Mouse (Mus musculus): ENCODE results near the gene Aff4.
A peak's percentile ranks its signal among the peaks of the same experiment; 100 is the strongest.
"Not testable (repeated sequence)": the region's sequence is repeated elsewhere in the genome, so short reads cannot be mapped to it uniquely, and the experiment has no call there.

Aff4 gene

DNA sequence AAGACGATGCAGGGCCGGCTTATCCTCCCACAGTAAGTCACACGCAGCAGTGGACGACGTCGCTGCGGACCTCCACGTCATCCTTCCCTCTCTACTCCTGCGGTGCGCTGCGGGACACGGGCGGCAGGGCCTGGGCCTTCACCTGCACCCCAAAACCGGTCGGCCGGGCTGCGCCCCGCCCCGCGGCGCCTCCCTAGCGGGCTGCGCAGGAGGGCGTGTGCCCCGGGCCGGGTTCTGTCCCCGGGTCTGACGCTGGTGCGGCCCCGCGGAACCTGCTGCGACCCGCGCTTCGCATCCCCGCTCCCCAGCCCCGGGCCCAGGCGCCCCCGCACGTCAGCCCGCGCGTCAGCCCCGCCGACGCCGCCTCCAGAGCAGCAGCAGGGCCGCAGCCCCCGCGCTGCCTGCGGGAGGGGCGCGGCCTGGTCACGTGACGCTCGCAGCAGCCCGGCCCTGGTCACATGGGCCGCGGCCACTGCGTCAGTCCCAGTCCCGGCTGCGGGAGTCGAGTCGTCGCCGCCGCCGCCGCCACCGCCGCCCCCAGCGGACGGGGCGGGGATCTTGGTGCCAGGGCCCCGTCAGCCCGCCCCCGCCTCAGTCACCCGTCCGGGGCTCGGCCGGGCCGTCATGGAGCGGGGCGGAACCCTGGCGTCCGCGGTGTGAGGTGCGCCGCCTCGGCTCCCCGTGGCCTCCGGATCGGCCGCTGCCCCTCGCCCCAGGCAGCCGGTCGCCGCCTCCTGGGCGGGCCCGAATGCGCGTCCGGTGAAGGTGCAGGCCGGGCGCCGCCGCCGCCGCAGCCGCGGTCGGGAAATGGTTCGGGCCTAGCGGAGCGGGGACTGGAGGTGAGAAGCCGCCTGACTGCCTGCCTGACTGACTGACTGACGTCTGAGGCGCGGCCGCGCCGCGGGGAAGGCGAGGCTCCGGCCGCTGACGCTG is at the start of gene Aff4:
TSS of gene Aff4 (plus strand) at position 543 of the 933 bp plus-strand sequence.
- peak; percentile 61 for DNase-seq (ENCODE audit: low read depth)

DNA sequence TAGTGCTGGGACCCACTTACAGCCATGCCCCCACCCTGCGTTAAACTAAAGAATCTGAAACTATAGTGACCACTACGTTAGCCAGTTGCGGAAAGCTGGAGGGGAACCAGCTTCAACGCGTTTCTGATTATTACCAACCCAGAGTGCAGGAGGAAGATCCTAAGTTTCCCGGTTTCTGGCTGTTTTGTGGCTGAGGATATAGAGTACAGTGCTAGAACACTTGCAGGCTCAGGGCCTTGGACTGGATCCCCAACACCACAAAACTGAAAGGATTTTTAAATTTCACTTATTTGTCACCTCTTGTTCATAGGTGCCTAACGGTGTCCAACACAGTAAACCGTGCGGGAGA is 49.5 kb upstream of the Aff4 start:
- no peak for DNase-seq (ENCODE audit: low read depth)

DNA sequence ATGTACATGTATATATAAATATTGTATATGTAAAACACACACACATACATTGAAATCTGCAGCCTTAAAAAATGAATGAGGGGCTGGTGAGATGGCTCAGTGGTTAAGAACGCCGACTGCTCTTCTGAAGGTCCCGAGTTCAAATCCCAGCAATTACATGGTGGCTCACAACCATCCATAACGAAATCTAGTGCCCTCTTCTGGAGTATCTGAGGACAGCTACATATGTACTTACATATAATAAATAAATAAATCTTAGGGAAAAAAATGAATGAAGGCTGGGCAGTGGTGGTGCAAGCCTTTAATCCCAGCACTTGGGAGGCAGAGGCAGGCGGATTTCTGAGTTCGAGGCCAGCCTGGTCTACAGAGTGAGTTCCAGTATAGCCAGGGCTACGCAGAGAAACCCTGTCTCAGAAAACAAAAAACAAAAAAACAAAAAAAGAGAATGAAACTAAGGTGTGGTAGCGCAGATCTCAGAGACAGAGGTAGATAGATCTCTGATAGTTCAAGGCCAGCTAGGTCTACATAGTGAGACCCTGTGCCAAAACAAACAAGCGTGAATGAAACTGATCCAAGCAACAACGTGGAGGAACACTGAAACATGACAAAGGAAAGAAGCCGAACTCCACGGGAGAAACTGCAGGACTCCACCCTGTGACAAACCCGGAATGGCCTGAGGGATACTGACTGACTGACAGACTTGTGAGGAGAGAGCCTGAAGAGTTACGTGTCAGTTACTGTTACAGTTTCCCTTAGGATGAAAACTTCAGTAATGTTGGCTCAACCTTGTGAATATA is 46.4 kb upstream of the Aff4 start:
- DNase-seq (ENCODE audit: low read depth) = no peak

DNA sequence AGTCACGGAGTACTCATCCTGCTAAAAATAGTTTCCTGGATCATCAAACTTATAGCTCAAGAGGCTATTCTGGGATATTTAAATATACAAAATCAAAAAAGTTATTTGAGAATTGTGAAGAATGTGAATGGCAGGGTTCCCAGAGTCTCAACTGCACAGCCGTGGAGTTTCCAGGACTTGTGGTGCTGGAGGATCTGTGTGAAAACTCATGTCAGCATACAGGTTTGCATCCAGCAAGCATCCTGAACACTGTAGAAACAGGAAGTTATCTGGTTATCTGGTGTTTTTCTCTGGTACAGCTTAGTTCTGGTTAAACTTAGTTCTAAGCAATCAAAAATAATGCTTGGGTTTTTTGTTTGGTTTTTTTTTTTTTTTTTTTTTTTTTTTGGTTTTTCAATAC is 43.7 kb upstream of the Aff4 start:
- no peak for DNase-seq (ENCODE audit: low read depth)

DNA sequence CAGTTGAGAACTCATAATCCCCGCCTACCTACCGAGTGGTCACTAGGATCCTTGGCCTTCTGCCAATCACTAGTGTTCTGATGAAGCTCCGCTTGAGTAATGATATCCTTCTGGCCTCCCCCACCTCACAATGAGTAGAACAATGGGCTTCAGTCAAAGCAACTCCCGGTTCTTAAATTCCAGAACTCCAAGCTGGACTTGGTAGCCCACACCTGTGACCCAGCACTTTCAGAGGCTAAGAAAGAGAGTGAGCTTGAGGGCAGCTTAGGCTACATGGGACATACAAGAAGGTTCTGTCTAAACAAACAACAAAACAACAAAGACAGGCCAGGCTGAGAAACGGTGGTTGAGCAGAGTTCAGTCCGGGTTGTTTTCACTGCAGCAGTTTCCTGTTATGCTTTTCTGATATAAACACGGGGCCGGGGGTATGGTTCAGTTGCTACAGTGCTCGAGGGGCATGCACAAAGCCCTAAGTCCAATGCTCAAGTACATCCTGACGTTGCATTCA is 43.0 kb upstream of the Aff4 start:
- DNase-seq (ENCODE audit: low read depth) = no peak

DNA sequence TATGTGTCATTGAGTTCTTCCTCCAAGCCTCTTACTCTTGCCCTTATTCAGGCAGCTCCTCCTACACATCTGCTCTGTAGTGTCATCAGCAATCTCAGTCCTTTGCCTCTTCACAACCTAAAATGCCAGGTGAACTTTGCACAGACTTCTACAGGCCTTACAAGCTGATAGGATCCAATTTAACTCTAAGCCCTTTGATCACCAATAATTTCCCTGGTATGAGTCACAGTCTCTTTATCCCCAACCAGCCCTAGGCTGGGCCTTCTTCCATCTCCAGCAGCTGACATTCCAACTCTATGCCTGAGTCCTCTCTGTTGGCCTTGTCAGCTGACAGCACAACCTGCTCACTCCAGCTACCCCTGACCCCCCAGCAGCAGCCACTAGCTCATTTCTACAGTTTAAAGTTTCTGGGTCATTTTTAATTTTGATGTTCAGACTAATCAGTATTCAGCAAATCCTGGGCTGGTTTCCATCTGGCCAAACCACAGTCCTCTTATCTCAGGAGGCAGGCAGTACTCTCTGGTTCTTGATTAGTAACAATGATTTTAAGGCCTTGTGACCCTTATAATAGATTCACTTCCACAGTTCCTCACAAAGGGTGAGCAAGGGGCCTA is 42.3 kb upstream of the Aff4 start:
- DNase-seq (ENCODE audit: low read depth) = no peak

DNA sequence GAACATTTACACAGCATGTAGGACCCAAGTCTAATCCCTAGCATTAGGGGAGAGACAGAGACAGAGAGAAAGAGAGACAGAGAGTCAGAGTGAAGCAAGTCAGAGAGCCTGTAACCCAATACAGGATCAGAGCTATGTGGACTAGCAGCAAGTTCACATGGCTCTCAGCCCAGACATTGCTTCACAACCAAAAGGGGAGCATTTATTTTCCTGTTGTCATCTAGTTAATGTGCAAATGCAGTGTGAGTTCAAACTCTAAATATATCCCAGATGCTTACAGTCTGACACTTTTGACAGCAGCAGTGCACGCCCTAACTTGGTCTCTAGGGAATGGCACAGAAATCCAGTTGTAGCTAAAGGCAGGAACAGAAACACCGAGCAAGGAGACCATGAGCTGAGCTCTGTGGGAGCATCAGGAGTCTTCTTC is 41.7 kb upstream of the Aff4 start:
- DNase-seq (ENCODE audit: low read depth) = no peak

DNA sequence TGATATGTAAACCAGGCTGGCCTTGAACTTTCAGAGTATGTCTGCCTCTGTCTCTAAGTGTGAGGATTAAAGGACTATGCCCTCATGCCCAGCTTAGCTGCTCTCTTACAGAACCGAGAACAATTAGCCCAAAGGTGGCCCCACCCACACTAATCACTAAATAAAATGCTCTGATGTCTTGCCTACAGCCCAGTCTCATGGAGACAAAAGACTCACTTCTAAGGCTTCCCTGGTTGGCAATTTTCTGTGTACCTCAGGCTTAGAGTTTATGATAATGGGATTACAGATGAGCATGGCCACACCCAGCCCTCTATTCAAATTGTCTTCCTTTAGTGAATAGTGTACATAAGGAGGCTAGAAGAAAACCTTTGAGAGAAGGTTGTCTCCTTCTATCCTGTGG is 39.2 kb upstream of the Aff4 start:
- no peak for DNase-seq (ENCODE audit: low read depth)

DNA sequence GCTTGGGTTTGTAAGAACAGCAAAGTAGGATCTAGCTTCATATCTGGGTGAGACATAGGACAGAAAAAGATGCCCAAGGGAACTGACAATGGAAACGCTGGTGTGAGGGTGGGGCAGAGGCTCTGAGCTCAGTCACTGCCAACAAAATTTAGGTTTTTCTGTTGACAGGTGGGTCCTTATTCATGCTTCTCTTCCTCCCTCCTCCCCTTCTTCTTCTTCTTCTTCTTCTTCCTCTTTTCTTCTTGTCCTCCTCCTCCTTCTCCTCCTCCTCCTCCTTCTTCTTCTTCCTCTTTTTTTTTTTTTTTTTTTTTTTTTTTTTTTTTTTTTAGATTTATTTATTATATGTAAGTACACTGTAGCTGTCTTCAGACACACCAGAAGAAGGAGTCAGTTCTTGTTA is 37.8 kb upstream of the Aff4 start:
- DNase-seq (ENCODE audit: low read depth) = not testable (repeated sequence)

DNA sequence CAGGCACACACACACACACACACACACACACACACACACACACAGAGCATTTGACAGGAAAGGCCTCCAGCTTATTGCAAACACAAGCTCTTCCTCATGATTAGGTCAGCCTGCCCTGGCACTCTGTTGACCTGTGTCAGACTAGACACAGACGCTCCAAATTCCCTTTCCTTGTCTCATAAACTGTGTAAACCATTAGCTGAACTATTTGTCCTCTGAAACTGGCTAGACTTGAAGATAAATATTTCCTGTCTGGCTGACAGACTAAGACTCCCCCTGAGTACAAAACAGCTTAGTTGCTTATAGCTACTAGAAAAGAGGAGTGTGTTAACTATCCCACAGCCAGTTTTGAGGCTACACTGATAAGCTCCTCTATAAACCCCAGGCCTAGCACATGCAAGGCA is 35.9 kb upstream of the Aff4 start:
- no peak for DNase-seq (ENCODE audit: low read depth)

DNA sequence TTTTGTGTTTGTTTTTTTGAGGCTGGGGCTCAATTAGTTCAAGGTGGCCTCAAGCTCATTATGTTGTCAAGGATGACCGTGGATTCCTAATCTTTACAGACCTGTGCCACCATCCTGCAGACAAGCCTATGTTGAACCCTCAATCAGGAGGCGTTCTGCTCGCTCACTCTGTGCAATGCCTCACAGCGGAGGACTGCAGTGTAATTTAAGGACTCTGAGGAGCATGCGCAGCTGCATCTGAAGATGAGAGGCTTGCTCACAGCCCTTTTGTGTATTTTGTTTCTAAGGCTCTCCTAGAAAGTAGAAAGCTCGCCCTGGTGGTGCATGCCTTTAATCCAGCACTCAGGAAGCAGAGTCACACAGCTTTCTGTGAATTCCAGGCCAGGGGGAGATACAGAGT is 33.6 kb upstream of the Aff4 start:
- DNase-seq (ENCODE audit: low read depth) = no peak

DNA sequence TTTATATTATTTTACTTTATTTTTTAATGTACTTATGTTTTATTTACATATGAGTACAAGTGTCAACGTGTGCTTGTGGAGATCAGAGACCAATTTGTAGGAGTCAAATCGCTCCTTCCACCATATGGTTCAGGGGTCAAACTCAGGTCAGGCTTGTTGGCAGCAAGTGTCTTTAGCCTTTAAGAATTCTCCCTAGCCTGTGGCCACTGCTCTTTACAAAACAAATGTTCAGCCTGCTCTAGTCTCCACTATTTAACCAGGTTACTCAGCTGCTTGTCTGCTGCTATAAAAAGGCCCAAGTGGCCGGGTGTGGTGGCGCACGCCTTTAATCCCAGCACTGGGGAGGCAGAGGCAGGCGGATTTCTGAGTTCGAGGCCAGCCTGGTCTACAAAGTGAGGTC is 32.6 kb upstream of the Aff4 start:
- DNase-seq (ENCODE audit: low read depth) = no peak

DNA sequence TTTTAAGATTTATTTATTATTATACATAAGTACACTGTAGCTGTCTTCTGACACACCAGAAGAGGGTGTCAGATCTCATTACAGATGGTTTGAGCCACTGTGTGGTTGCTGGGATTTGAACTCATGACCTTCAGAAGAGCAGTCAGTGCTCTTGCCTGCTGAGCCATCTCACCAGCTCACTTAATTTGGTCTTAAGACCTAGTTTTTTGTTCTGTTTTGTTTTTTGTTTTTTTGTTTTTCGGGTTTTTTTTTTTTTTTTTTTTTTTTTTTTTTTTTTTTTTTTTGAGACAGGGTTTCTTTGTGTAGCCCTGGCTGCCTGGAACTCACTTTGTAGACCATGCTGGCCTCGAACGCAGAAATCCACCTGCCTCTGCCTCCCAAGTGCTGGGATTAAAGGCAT is 32.1 kb upstream of the Aff4 start:
- not testable (repeated sequence) for DNase-seq (ENCODE audit: low read depth)

DNA sequence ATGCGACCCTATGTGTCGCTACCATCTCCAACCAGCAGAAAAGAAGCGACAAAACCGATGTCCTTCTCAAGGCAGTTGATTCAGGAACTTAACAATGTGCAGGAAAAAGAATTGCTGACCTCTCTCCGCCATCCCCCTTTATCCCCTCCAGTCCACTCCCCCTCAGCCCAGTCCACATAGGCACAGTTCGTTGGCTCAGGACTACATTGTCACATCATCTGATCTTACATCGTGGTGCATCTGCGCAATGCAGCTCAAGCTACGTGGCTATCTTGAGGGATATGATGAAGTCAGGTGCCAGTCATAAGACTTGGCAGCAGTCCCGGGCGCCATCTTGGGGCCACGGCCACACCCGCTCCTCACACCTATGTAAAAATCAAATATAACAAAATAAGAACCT is 30.8 kb upstream of the Aff4 start:
- DNase-seq (ENCODE audit: low read depth) = not testable (repeated sequence)

DNA sequence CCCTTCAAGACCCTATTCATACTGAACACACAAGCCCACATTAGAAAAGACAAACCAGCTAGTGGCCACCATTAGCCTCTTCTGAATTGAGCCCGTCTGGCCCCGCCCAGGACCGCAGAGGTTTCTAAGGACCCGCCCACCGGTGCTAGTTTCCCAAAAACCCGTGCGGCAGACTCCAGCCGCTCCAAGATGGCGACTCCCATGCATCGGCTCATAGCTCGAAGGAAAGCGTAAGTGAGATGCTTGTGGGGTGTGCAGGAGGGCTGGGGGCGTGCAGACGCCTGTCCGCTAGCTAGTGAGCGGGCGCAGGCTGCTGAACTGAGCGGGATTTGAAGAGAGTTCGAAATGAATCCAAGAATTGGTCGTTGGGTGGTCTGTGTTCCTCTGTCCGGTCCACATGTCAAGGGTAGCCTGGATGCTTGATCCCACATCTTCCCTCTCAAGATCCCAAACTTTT is 26.1 kb upstream of the Aff4 start, which contains the start of gene Zcchc10:
TSS of gene Zcchc10 (plus strand) at position 168 of the 457 bp plus-strand sequence.
- peak; percentile 87 for DNase-seq (ENCODE audit: low read depth)

DNA sequence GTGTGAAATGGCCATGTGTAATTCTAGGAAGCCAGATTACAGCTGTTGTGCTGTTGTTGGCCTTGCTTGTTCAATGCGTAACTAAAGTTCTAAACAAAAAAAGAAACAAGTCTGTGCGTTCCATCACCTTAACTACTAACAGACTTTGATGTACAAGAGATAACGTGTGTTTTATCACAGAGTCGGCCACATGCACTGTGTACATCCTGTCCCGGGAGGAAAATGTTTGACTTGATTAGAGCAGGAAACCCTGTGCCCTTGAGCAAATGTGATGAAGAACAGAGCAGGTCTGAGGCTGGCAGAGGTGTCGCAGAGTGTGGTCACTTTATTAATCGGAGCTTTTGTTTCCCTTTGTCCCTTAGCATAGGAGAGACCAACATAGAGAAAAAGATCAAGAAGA is 20.3 kb upstream of the Aff4 start:
- no peak for DNase-seq (ENCODE audit: low read depth)

DNA sequence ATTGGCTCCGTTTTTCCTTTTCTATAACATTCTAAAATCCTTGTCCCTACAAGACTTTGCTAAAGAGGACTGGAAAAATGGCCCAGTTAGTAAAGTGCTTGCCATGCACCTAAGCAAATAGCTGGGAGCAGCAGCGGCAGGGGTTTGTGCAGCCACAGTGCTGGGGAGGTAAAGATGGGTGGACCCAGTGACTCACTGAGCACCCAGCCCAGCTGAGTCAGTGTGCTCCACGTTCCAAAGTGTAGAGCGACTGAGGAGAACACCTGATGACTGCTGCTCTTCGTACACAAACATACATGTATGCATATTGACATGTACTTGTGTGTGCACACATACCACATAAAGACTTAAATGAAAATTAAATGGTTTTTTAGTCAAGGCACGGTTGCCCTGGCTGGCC is 19.5 kb upstream of the Aff4 start:
- DNase-seq (ENCODE audit: low read depth) = no peak

DNA sequence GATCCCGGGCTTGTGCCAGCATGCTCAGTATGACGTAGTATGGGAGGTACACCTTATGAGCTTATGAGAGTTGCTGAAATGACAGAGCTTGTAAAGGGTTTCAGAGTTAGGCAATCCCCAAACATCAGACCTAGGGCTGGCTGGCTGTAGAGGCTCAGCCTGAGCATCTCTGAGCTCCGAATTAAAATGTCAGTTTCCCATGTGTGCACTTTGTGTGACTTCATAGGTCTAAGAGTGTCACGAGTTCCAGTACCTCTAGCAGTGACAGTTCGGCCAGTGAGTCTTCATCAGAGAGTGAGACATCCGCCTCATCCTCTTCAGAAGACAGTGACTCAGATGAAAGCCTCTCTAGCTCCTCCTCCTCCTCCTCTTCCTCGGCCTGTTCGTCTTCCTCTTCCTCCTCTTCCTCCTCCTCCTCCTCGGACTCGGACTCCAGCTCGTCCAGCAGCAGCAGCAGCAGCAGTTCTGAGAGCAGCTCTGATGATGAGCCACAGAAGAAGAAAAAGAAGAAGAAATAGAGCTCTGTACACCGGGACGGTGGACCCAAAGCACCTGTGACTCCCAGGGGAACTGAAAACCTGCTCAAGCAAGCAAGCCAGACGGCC is 18.5 kb upstream of the Aff4 start:
- no peak for DNase-seq (ENCODE audit: low read depth)

DNA sequence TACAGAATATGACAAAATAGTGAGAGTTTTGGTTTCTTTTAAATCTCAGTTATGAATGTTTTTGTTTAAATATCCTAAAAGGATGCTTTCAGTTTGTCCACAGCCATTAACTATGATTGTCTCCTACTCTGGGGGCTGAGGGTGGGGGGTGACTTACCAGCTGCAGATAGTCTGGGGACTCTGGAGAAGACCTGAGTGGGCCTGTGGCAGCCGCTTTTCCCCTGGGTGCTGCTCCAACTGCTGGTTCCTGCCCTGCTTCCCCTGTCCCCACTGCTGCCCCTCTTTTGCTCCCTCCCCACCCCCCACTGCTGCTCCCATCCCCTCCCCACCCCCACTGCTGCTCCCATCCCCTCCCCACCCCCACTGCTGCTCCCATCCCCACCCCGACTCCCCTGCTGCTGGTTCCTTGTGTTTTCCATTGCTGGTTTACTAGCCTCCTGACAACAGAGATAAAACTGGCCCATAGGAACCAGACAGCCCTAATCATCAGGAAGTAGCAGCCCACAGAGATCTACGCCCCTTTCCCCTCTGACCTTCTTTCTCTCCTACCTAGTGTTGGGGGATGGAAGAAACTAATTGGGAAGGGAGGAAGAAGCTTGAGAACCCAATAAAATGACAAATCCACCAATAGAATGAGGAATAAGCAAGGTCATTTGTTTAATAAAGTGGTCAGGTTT is 15.0 kb upstream of the Aff4 start:
- DNase-seq (ENCODE audit: low read depth) = no peak

DNA sequence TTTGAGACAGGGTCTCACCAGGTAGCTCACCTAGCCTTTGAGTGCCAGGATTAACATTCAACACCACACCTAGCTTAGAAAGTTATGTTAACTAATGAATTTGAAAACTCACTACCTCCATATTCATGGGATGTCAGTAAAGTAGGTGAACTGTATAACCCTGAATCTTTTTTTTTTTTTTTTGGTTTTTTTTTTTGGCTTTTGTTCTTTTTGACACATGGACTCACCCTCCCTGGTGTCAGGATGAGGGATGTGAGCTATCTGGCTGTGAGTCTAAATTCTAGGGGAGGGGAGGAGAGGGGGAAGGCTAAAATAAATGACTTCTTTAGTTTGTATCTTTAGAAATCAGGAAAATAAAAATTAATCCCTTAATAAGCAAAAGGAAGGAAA is 14.5 kb upstream of the Aff4 start:
- DNase-seq (ENCODE audit: low read depth) = no peak

DNA sequence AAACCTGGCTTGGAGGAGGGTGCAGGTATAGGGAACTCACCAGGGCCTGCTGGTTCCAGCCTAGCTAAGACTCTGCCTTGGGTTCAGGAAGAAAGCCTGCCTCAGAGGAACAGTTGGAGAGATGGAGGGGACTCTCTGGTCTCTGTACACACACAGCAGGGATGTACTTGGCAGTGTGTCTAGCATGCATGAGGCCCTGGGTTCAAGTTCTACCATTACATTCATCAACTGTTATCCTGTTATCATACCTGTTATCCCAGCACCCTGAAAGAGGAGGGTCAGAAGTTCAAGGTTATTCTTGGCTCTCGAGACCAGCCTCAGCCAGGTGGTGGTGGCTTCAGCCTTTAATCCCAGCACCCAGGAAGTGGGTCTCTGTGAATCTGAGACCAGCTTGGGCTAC is 13.7 kb upstream of the Aff4 start:
- DNase-seq (ENCODE audit: low read depth) = no peak
